Mouse (Mus musculus): ENCODE data around the gene Iqgap1.

DNA sequence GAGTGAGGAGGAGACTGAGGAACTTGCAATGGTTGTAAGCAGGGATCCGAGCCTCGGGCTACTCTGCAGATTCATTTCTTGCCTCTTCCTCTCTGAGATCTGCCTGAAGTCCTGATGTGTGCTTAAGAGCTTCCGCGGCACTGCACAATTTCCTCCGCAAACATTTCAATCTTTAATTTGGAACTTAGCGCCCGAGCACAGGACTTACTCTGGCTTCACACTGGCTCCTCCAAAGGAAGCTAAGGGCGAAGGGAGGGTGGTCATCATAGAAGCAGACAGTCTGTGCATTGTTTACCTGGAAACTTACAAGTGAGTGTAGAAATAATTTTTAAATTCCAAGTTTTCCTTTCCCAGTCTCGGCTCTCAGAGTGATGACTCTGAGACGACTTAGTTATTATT is 20.5 kb upstream of the Iqgap1 start:
- no peak for TF ChIP-seq GATA1 (IDR thresholded peaks at IDR 0.05; ENCODE audit: borderline replicate concordance, low read length)
- no peak for TF ChIP-seq FLI1 (IDR thresholded peaks at IDR 0.05; ENCODE audit: low read length)
